Mouse (Mus musculus) WW6 (cell line): ENCODE data around the gene Bcar1.

ENCODE experiments used
- DNase-seq: peaks from one replicate; pipeline ENCODE4 v3.0.0-alpha.2; 2013; ENCODE audit warnings: low read depth, low spot score

The Bcar1 gene

DNA sequence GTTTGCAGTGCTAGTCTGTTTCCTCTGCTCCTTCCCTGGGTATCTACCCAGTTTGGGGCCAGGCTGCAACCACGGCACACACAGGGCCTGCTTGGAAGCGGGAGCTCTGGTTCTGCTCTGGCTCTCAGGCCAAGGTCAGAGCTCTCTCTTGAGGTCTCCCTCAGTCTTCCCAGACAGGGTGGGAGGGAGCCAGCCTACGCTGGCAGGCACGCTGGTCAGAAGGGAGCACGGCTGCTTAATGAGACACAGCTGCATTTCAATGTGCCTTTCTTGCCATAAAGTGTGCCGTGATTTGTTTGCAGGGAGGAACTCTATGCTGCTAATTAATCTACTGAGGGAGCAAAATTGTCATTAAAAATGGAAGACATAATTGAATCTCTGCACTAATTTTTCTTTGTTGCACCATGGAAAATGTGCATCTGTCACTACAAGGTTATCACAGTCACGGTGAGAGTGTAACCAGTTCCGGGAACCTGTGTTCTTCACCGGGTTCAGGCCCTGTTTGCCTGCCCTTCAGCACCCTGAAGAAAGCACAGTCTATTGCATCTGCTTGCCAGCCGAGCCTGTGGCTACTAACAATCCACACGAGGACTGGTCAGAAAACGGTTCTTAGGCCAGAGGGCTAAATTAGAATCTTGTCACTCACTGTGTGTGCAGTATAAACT, 26.3 kb upstream of the Bcar1 start:
- no peak for DNase-seq

DNA sequence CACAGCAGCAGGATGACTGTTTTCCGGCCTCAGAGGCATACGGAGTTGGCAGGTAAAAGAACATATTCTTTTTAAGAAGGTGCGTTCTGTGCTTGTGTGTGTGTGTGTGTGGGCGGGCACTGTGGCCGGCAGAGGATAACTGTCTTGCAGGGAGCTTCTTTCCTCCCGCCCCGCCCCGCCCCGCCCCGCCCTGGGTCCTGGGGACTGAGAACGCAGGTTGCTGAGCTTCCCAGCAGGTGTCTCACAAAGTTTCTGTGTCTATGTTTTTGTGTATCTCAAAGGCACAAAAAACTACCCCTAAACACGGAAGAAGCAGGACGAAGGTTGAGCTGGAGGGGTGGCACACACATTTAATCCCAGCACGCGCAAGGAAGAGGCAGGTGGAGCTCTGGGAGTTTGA, 25.7 kb upstream of the Bcar1 start:
- DNase-seq, result no peak

DNA sequence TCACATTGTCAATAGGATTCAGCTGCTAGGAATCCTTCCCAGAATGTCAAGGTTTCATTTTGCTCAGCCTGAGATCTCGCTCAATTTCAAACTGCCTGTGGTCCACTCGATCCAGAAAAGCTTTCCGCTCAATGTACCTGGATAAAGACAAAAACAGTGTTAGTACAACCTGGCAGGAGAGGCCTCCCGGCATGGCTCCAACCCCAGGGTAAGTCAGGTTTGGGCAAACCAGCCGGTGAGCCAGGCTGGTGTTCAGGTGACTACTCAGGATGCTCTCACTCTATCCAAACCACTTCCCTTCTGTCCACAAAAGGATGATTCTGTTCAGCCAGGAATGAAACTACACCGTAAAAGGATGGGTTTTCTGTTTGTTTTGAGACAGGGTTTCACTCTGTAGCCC, 25.0 kb upstream of the Bcar1 start:
- DNase-seq, result no peak

DNA sequence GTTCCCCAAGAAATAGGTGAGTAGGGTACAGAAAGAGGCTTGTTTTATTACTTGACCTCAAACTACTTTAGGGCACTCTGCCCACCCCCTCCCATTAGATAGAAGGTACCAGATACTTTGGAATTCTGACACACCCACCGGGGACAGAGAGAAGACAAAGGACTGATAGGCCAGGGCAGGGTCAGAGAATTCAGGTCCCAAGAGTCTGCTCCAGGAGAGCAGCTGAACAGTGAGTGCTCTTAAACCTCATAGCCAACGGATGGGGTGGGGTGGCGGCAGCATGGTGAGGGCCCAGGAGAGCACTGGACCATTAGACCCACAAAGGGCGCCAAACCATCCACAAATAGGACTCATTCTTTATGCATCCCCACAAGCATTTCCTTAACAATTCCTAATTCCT, 22.0 kb upstream of the Bcar1 start:
- no peak for DNase-seq

- DNase-seq, result no peak
Measured at GRCm38 (mm10) chr8:111765096-111765495, 21.5 kb upstream of the Bcar1 start.

GRCm38 (mm10) chr8:111760708-111761107, 17.1 kb upstream of the Bcar1 start:
- no peak for DNase-seq

GRCm38 (mm10) chr8:111758817-111759216, 15.2 kb upstream of the Bcar1 start:
- no peak for DNase-seq

GRCm38 (mm10) chr8:111757599-111757998, 14.0 kb upstream of the Bcar1 start:
- DNase-seq, result no peak

DNA sequence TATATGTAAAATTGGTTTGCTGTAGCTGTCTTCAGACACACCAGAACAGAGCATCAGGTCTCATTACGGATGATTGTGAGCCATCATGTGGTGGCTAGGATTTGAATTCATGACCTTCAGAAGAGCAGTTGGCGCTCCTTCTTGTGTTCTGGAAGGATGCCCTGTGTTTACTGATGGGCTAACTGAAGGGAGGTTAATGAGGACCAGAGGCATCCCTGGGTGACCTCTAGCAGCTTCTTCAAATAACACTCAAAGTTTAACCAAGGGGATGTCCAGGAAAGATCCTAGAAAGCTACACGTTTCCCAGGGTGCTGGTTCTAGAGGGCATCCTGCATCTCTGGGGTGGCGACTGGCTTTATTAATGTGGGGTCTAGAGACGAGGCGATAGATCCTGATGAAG, 11.1 kb upstream of the Bcar1 start:
- no peak for DNase-seq

DNA sequence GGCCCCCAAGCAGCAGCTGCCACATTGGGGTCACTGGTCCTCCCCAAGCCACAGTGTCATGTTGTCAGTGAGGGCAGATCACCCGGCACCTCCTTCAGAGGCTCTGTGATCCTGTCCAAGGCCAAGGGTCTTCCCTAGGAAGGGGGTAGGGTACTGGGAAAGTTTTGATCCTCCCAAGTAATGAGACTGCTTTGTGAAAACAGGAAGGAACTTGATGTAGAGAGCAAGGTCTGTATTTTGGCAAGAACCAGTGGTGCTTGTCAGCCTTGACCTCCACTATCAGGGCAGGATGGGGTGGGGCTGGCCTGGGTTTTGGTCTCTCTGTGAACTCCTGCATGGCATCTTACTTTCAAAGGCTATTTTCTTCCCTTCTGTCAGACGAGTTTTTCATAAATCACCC, 10.5 kb upstream of the Bcar1 start:
- DNase-seq, result no peak

DNA sequence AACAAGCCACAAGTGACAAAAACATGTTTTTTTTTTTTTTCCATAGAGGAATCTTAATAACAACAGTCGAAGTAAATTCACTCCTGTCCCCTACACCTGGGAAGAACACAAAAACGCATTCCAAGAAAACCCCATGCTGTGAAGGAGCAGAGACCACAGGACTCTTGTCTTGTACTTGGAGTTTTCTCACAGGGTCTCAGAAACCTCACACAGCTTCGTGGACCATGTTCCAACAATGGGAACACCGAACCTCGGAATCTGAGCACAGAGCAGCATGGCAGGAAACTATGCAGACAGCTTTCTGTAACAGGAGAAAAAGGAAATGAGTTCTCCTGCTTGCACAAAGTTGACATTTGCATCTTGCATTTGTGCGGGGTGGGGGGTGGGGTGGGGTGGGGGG, 5.2 kb upstream of the Bcar1 start:
- no peak for DNase-seq

DNA sequence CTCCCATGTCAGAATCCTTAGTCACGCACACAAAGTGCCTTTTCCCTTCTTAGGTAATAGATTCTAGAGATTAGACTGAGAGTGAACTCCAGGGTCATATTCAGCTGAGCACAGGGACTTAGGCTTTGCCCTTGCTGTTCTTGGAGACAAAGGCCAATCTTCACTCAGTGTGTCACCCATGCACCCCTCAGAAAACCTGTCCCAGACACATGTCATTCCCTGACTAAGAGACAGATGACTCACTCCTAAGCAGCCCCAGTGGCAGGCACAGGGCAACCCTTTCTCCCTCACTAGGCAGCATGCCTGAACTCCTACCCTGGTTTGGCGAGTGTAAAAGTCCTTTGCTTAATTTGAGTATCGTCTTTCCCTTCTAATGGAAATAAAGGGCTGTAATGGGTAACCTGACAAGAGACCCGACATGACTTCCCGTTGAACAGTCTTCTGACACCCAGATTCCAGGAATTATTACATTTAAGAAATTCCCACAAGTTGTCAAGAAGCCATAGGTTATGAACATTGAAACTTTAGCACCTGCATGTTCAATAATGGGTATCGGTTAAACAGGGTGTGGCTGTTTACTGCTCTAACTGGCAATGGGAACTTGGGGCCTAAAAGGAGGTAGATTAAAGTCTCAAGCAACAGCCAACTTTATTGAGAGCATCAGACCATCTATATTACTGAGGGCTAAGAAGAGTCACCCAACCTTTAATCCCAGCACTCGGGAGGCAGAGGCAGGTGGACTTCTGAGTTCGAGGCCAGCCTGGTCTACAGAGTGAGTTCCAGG, 4.4 kb upstream of the Bcar1 start:
- DNase-seq, result no peak

DNA sequence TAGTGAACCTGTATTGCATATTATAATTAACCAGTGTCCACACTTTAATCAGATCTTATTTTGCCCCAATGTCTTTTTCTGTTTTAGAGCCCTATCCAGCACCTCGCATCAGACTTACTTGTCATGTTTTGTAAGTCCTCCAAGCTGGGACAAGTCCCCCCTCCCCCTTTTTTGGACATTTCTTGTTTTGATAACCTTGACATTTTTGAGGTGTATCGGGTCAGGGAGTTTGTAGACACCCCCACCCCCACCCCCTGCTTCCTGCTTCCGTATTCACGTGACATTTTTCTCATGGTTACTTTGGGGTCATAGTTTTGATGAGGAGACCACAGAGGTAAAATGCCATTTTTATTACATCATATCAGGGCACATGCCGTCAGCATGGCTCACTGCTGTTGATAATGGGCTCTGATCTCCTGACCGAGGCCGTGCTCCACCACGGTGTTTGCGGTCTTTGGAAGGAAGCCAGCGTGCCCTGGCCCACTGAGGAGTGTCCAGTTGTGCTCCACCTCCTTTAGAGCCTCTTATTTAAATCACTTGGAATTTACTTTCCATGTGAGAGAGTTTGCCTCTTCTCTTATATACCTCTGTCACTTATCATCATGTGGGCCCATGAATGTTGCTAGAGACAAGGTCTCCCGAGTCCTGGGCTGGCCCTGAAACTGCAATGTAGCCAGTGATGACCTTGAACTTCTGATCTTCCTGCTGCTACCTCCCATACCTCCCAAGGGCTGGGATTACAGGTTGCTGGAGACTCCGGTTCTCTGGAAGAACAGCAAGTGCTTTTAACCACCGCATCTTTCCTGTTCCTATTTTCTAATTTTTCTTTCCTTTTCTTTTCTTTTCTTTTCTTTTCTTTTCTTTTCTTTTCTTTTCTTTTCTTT, 3.2 kb upstream of the Bcar1 start:
- DNase-seq, result no peak

- no peak for DNase-seq
Measured at GRCm38 (mm10) chr8:111745591-111746418, 2.2 kb upstream of the Bcar1 start.

DNA sequence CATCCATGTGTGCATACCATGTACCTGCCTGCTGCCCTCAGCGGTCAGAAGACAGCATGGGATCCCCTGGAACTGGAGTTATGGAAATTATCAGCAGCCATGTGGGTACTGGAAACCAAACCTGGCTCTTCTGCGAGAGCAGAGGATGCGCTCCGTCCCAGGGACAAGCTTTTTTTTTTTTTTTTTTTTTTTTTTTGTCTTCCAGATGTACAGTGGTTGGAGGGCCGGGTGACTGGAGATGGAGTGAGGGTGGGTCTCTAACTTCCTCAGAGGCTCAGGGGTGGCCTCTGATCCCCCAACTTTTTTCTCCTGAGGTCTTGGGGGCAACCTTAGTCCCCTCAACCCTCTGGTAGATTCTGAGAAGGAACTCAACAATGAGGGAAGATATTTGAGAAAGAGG, 1.5 kb upstream of the Bcar1 start:
- DNase-seq, result no peak

- no peak for DNase-seq
Measured at GRCm38 (mm10) chr8:111743101-111743791, 363 bp downstream of the Bcar1 start.

DNA sequence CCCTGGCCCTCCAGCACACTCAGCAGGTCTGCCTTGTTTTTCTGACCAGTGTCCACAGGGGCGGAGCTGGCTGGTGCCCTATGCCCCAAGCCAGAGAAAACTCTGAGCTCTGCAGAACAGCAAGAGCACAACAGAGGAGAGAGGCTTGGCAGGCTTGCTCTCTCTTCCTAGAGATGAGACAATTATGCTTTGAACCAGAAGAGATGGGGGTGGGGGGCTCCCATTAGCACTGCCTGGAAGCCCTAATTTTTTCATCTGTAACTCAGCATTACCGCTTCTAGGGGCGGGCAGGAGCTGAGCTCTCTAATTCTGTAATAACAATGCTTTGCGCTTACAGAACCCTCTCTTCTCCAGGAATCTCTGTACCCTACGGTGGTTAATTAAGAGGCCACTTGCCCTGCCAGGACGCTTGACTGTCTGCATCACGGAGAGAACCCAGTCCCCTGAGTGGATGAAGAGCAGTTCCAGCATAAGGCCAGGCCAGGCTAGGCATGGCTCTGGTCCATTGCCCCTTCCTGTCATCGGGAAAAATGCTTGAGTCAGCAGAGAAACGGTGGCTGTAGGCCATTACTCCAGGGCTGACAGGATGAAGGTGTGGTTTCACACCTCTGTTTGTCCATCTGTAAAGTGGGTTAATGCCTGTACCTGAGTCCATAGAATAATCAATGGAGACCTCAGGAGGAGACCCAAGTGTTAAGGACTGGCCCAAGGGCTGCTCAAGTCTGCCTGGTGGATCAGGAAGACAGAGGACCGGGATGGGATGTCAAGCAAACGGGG, 1.2 kb downstream of the Bcar1 start:
- no peak for DNase-seq

DNA sequence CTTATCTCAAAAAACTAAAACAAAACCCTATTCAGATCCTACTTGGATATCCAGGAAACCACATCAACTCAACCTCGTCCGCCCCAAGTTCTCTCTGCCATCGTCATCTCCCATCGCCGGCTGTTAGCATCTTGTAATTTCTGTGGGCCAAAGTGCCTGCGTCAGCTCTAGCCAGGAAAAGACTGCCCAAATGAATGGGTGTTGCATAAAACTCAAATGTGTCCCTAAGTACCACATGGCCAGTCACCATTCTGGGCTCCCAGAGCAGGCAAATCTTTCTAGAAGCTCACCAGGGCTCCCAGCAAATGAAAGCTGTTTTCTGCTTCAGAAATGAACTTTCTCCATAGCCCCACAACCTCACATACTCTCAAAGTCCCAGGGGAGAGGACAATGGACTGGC, 2.1 kb downstream of the Bcar1 start:
- no peak for DNase-seq

DNA sequence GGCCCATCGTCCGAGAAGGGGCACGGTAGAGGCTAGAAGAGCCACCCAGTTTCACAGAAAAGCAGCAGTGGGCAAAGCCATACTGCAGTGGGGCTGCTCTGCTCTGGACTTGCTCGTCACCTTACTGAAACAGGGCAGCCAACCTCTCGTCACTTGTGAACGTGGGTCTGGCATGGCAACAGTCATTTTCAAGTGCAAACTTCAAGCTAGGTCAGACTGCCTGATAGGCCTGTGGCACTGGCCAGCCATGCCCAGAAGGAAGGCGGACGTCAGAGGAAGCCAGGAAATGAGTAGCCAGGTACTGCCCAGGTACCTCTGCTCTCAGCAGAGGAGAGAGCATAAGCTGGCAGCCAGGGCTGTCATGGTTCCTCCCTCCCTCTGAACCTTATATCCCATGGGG, 2.6 kb downstream of the Bcar1 start:
- DNase-seq, result no peak

GRCm38 (mm10) chr8:111740301-111740711, 3.3 kb downstream of the Bcar1 start:
- no peak for DNase-seq
